36 mouse cellular contexts compared by ENCODE assay signal in genomic region chr17:94808758-94809157, GRCm38 (mm10).
"Had no signal": no experiment of that assay in that cellular context is flagged by ENCODE, and none has a peak within 500 bp of the region (broad histone marks: within the 10 kb centered on the region; RNA-seq: fewer than 3 reads in every experiment).

No protein-coding gene starts in this region.

- H3K4me2 ChIP-seq: heart, embryonic 11.5 days; heart, embryonic 12.5 days; heart, embryonic 13.5 days; heart, embryonic 15.5 days; hindbrain, embryonic 12.5 days; hindbrain, embryonic 13.5 days; hindbrain, embryonic 14.5 days; hindbrain, embryonic 15.5 days; intestine, embryonic 15.5 days; kidney, embryonic 15.5 days had no signal

- H3K9me3 ChIP-seq: intestine, embryonic 15.5 days had no signal

- DNase-seq: heart, postnatal 10 days; heart, postnatal 14 days; heart, postnatal 36 days; heart, postnatal 4 days; kidney, adult 11 months; kidney, adult 18-20 months; kidney, adult 2 months; kidney, adult 8-10 months; kidney, adult 9 months; kidney, postnatal 10 days; kidney, postnatal 14 days; kidney, postnatal 25 days; kidney, postnatal 36 days; kidney, postnatal 4 days; layer of hippocampus, adult 9-11 months; layer of hippocampus, postnatal 36 days had no signal

- H3K27me3 ChIP-seq: heart, embryonic 12.5 days; heart, embryonic 13.5 days; heart, embryonic 15.5 days; hindbrain, embryonic 12.5 days; hindbrain, embryonic 13.5 days; hindbrain, embryonic 15.5 days; intestine, embryonic 15.5 days; kidney, embryonic 15.5 days had no signal

- H3K4me3 ChIP-seq: heart, embryonic 10.5 days; heart, embryonic 12.5 days; heart, embryonic 13.5 days; heart, embryonic 15.5 days; hindbrain, embryonic 10.5 days; hindbrain, embryonic 12.5 days; hindbrain, embryonic 13.5 days; hindbrain, embryonic 15.5 days; intestine, embryonic 15.5 days; kidney, embryonic 15.5 days; layer of hippocampus, adult 2 months; left cerebral cortex, adult 2 months had no signal

- H3K9ac ChIP-seq: heart, embryonic 12.5 days; heart, embryonic 13.5 days; heart, embryonic 15.5 days; hindbrain, embryonic 12.5 days; hindbrain, embryonic 13.5 days; hindbrain, embryonic 14.5 days; hindbrain, embryonic 15.5 days; intestine, embryonic 15.5 days; kidney, embryonic 15.5 days had no signal

- H3K36me3 ChIP-seq: intestine, embryonic 15.5 days had no signal

- ATAC-seq: hindbrain, embryonic 16.5 days; hindbrain, postnatal 0 days; inflammation-experienced regulatory T-cells, adult 6 months; intestine, embryonic 15.5 days; intestine, embryonic 16.5 days; intestine, postnatal 0 days had no signal

- H3K27ac ChIP-seq: heart, embryonic 10.5 days; heart, embryonic 13.5 days; heart, embryonic 15.5 days; hindbrain, embryonic 10.5 days; hindbrain, embryonic 12.5 days; hindbrain, embryonic 13.5 days; hindbrain, embryonic 14.5 days; hindbrain, embryonic 15.5 days; hindbrain, postnatal 0 days; intestine, embryonic 15.5 days; kidney, embryonic 15.5 days; kidney, postnatal 0 days; layer of hippocampus, adult 2 months; left cerebral cortex, adult 2 months had no signal

- H3K4me1 ChIP-seq: heart, embryonic 10.5 days; heart, embryonic 12.5 days; heart, embryonic 13.5 days; heart, embryonic 15.5 days; hindbrain, embryonic 10.5 days; hindbrain, embryonic 12.5 days; hindbrain, embryonic 13.5 days; hindbrain, embryonic 15.5 days; intestine, embryonic 15.5 days; kidney, embryonic 15.5 days had no signal
